Mouse (Mus musculus): ENCODE results near the gene Snhg11. TPM values are rescaled to one million over a fixed set of nuclear protein-coding genes. Genes with fewer than 3 reads are reported as not detected.

Snhg11 gene
- total RNA-seq, 1 experiment = 15.9 TPM

DNA sequence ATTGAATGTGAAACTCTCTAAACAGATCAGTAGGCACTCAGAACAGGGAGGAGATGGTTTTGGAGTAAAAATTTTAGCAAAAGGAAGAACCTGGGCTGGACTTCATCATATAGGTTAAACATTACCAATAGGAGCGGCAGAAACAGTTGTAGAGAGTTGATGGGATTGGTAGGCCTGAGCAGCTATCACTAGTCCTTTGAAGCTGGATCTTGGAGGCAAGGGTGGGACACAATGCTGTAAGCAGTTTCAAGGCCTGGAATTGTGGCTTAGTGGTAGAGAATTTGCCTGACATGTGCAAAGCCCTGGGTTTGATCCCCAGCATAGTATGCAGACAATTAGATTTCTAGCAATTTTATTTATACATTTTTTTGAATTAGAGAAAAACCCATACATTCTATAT is 43.2 kb downstream of the Snhg11 start:
- no peaks in the 10 kb centered on the region for H3K4me1 ChIP-seq (ENCODE audit: control insufficient read depth in 2 of 2, insufficient read depth in 2 of 2, low read length in 2 of 2, poor library complexity in 1 of 2)
- in situ Hi-C loops (cut with MboI; ENCODE audit: low sequenced_read_pairs in 2 of 2, unreplicated experiment in 2 of 2) = no loop called here

More for the DNA sequence above, 43.2 kb downstream of the Snhg11 start:
- Histone ChIP-seq H3K27ac (ENCODE audit: insufficient read depth, low read depth, low read length, poor library complexity, severe bottlenecking) (no peak overlapping the region), H3K9ac (ENCODE audit: insufficient read depth, low read depth, low read length, poor library complexity, severe bottlenecking) (no peak overlapping the region), H3K4me3 (ENCODE audit: insufficient read depth in 1 of 2, low read depth in 1 of 2, low read length in 2 of 2, poor library complexity in 1 of 2, severe bottlenecking in 1 of 2) (no peak overlapping the region), H3K9me3 (ENCODE audit: control insufficient read depth, insufficient read depth, low read depth, low read length) (no peaks in the 10 kb centered on the region), H3K36me3 (ENCODE audit: control insufficient read depth, insufficient read depth, low read length, poor library complexity, severe bottlenecking) (no peaks in the 10 kb centered on the region)
- no peak for DNase-seq (ENCODE audit: low read depth, low spot score)
- TF ChIP-seq HCFC1 (IDR thresholded peaks at IDR 0.05; ENCODE audit: borderline replicate concordance, insufficient read depth, low read length) = no peak
- no peak for TF ChIP-seq CHD2 (IDR thresholded peaks at IDR 0.05; ENCODE audit: low read depth, low read length)
- TF ChIP-seq ZC3H11A (IDR thresholded peaks at IDR 0.05; ENCODE audit: borderline replicate concordance, low read depth, low read length) = no peak
- TF ChIP-seq MAFK (IDR thresholded peaks at IDR 0.05; ENCODE audit: insufficient read depth, low read depth, low read length) = no peak
- TF ChIP-seq ZNF384 (IDR thresholded peaks at IDR 0.05; ENCODE audit: low read depth, low read length) = no peak

Other genes with a start within 250 kb of the Snhg11 start
- gene Tgm2, start 229.2 kb upstream of the Snhg11 start, total RNA-seq (2012; rRNA removed) = 9.2 and 25.0 TPM in 2 replicates
- 0.63 and 0.89 TPM in 2 replicates for gene D630003M21Rik, start 146.4 kb upstream of the Snhg11 start, total RNA-seq (2012; rRNA removed)
- gene Bpi, start 117.5 kb upstream of the Snhg11 start, total RNA-seq (2012; rRNA removed) = 0.16 and 0.31 TPM in 2 replicates
- gene Lbp, start 69.1 kb upstream of the Snhg11 start, total RNA-seq (2012; rRNA removed) = 0.18 and 0.32 TPM in 2 replicates
- gene Ralgapb, start 34.2 kb downstream of the Snhg11 start, total RNA-seq (2012; rRNA removed) = 20.3 and 23.0 TPM in 2 replicates
- gene Adig, start 127.0 kb downstream of the Snhg11 start, total RNA-seq (2012; rRNA removed) = 0.85 TPM in 1 of 2 replicates, not detected in the other
- gene Arhgap40, start 137.2 kb downstream of the Snhg11 start, total RNA-seq (2012; rRNA removed) = 0.58 and 0.89 TPM in 2 replicates
- 0.53 and 0.71 TPM in 2 replicates for gene Slc32a1, start 235.1 kb downstream of the Snhg11 start, total RNA-seq (2012; rRNA removed)
- 11.5 and 19.3 TPM in 2 replicates for gene Actr5, start 249.2 kb downstream of the Snhg11 start, total RNA-seq (2012; rRNA removed)

Data from ES-E14 (cell line).